Mouse (Mus musculus) ES-Bruce4 (cell line): ENCODE measurements at regions not wholly inside any gene's neighbourhood (a gene's known extent, or its start where the extent isn't known, plus 50 kb on each side); places are given as distances from the start of the nearest gene placed in this dataset.

Experiments used
- H3K27ac ChIP-seq: 2 replicates; pipeline ENCODE4 v1.5.1; 2012; ENCODE audit warnings: low read length, inconsistent platforms; ENCODE audit not compliant: insufficient read depth
- H3K27me3 ChIP-seq: 2 replicates; pipeline ENCODE4 v1.6.1; 2012; ENCODE audit warnings: mild to moderate bottlenecking, low read length, inconsistent platforms; ENCODE audit not compliant: control insufficient read depth, poor library complexity, insufficient read depth, severe bottlenecking
- H3K36me3 ChIP-seq: 2 replicates; pipeline ENCODE4 v1.6.1; 2012; ENCODE audit warnings: inconsistent platforms, mild to moderate bottlenecking, low read length, moderate library complexity; ENCODE audit not compliant: control insufficient read depth, poor library complexity, insufficient read depth, severe bottlenecking
- H3K4me1 ChIP-seq: one replicate; pipeline ENCODE4 v1.8.1; 2011; ENCODE audit warnings: low read length; ENCODE audit not compliant: control insufficient read depth, insufficient read depth
- H3K4me3 ChIP-seq: 2 replicates; pipeline ENCODE4 v1.5.1; 2011; ENCODE audit warnings: low read depth, mild to moderate bottlenecking, low read length
- H3K9ac ChIP-seq: 2 replicates; pipeline ENCODE4 v1.6.1; 2012; ENCODE audit warnings: low read depth, mild to moderate bottlenecking, inconsistent platforms; ENCODE audit not compliant: poor library complexity, severe bottlenecking
- H3K9me3 ChIP-seq: replicated peaks from 2 replicates; pipeline ENCODE4 v1.6.1; 2012; ENCODE audit warnings: mild to moderate bottlenecking, low read length, inconsistent platforms; ENCODE audit not compliant: control insufficient read depth, poor library complexity, insufficient read depth, severe bottlenecking
- CTCF ChIP-seq: IDR thresholded peaks from one replicate; pipeline ENCODE4 v1.8.1; 2011; ENCODE audit warnings: low read depth, low read length
- EP300 ChIP-seq: IDR thresholded peaks from 2 replicates; pipeline ENCODE4 v1.6.1; 2011; ENCODE audit warnings: low read depth, low read length; ENCODE audit not compliant: insufficient read depth
- POLR2A ChIP-seq: IDR thresholded peaks from one replicate; pipeline ENCODE4 v1.8.1; 2011; ENCODE audit warnings: low read length; ENCODE audit not compliant: insufficient read depth

GRCm38 (mm10) chr11:28697644-28698480 is 113.7 kb upstream of the Ccdc85a start:
- no peak overlapping the region for H3K9ac ChIP-seq
- no peaks in the 10 kb centered on the region for H3K36me3 ChIP-seq
- no peaks in the 10 kb centered on the region for H3K4me1 ChIP-seq
- H3K4me3 ChIP-seq: no peak overlapping the region
- TF ChIP-seq EP300 (no peak), CTCF (no peak), POLR2A (no peak)
- H3K27me3 ChIP-seq: no peaks in the 10 kb centered on the region
- no peak overlapping the region for H3K27ac ChIP-seq
- H3K9me3 ChIP-seq: no peaks in the 10 kb centered on the region

GRCm38 (mm10) chr11:28695031-28695430 is 110.9 kb upstream of the Ccdc85a start:
- Histone ChIP-seq H3K9me3 (no peaks in the 10 kb centered on the region), H3K9ac (no peak overlapping the region)

GRCm38 (mm10) chr11:28693303-28693702 is 109.2 kb upstream of the Ccdc85a start:
- Histone ChIP-seq H3K9me3 (no peaks in the 10 kb centered on the region), H3K27me3 (no peaks in the 10 kb centered on the region), H3K9ac (no peak overlapping the region), H3K36me3 (no peaks in the 10 kb centered on the region), H3K27ac (no peak overlapping the region), H3K4me1 (no peaks in the 10 kb centered on the region), H3K4me3 (no peak overlapping the region)
- TF ChIP-seq CTCF (no peak), EP300 (no peak), POLR2A (no peak)

More at GRCm38 (mm10) chr11:28695031-28695430, 110.9 kb upstream of the Ccdc85a start:
- Histone ChIP-seq H3K4me1 (no peaks in the 10 kb centered on the region), H3K27me3 (no peaks in the 10 kb centered on the region), H3K27ac (no peak overlapping the region), H3K36me3 (no peaks in the 10 kb centered on the region), H3K4me3 (no peak overlapping the region)
- TF ChIP-seq EP300: no peak
- TF ChIP-seq POLR2A: no peak
- no peak for TF ChIP-seq CTCF

GRCm38 (mm10) chr11:28692263-28693194 is 108.4 kb upstream of the Ccdc85a start:
- Histone ChIP-seq H3K4me3 (no peak overlapping the region), H3K9ac (no peak overlapping the region), H3K27ac (no peak overlapping the region), H3K36me3 (no peaks in the 10 kb centered on the region), H3K4me1 (no peaks in the 10 kb centered on the region), H3K27me3 (no peaks in the 10 kb centered on the region; the same call in 1 of the 2 replicates), H3K9me3 (no peaks in the 10 kb centered on the region)
- TF ChIP-seq EP300 (no peak), CTCF (no peak), POLR2A (no peak)

GRCm38 (mm10) chr11:28688436-28688835 is 104.3 kb upstream of the Ccdc85a start:
- Histone ChIP-seq H3K27me3 (no peaks in the 10 kb centered on the region; the same call in 1 of the 2 replicates), H3K9me3 (no peaks in the 10 kb centered on the region), H3K27ac (no peak overlapping the region), H3K9ac (no peak overlapping the region), H3K4me3 (no peak overlapping the region), H3K36me3 (no peaks in the 10 kb centered on the region), H3K4me1 (no peaks in the 10 kb centered on the region)
- TF ChIP-seq EP300 (no peak), POLR2A (no peak)

- Histone ChIP-seq H3K27ac (no peak overlapping the region), H3K9ac (no peak overlapping the region), H3K36me3 (no peaks in the 10 kb centered on the region), H3K4me1 (no peaks in the 10 kb centered on the region), H3K9me3 (no peaks in the 10 kb centered on the region), H3K27me3 (no peaks in the 10 kb centered on the region; the same call in 1 of the 2 replicates), H3K4me3 (no peak overlapping the region)
- TF ChIP-seq POLR2A (no peak), EP300 (no peak), CTCF (no peak)
These were observed 101.3 kb upstream of the Ccdc85a start for GRCm38 (mm10) chr11:28685407-28685806.
